Mouse (Mus musculus): ENCODE data around the gene Enpp4.

- TF ChIP-seq CTCF (IDR thresholded peaks at IDR 0.05; ENCODE audit: low read depth, low read length) (no peak), GATA1 (IDR thresholded peaks at IDR 0.05; ENCODE audit: borderline replicate concordance, low read length) (no peak), TAL1 (conservative IDR thresholded peaks at IDR 0.05; ENCODE audit: low read depth, low read length) (no peak), POLR2AphosphoS5 (IDR thresholded peaks at IDR 0.05; ENCODE audit: insufficient replicate concordance, low read depth, low read length) (no peak), GATA2 (IDR thresholded peaks at IDR 0.05; ENCODE audit: borderline replicate concordance, low read depth, low read length) (no peak)
These were observed 48.5 kb downstream of the Enpp4 start for GRCm38 (mm10) chr17:44057123-44057522.

Data from G1E (cell line).